Mouse (Mus musculus): ENCODE data around the gene Igf1r.
A peak's percentile ranks its signal among the peaks of the same experiment; 100 is the strongest.

The Igf1r gene

GRCm38 (mm10) chr7:68054956-68055355, 102.3 kb downstream of the Igf1r start:
- no peak for DNase-seq

GRCm38 (mm10) chr7:68057010-68057409, 104.4 kb downstream of the Igf1r start:
- no peak for DNase-seq

GRCm38 (mm10) chr7:68059690-68060089, 107.1 kb downstream of the Igf1r start:
- DNase-seq: no peak

DNA sequence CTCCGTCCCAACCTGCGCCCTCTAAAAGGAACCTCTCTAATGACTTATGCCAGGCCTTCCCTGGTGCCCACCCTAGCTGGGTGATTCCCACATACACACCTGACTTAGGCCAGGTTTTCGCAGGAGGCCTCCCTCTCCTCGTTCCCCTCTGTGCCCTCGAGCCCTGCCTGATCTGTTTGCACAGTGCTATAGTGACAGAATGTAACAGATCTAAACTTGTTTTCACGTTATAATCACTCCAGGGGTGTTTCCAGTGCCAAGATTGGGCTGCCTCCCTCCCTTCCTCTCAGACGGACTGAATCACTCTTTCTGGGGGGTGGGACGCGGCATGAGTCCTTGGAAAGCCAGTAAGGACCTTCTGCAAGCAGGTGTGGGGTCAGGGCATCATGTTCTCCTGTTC, 108.8 kb downstream of the Igf1r start:
- no peak for DNase-seq

DNA sequence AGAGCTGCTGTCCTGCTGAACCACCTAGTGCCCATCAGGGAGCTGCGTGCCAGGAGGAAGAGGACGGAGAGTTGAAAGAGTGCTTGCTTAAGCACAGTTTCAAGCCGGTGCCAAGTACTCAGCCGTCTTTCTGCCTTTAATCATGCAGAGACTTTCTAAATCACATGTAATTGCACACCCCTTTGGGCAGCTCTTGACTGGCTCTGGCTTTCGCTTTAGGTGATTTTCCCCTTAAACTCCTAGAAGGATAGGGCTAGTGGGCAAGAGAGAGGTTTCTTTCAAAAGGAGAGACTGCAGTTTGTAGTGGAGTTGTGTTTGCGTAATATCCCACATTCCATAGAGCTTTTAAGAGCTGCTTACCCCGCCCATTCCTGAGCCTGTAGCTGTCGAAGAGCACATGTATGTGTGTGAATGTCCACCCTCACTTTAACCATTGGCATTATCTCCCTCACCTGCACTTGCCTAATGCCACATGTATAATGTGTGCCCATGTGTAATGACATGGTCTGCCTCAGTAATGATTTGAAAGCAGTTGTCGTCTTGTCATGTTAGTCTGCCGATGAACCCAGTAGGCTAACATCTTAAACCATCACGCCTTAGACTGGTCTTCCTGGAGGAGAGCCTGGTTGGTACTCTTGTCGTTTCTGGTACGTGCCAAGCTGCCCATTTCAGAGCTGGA, 109.7 kb downstream of the Igf1r start:
- DNase-seq: no peak

DNA sequence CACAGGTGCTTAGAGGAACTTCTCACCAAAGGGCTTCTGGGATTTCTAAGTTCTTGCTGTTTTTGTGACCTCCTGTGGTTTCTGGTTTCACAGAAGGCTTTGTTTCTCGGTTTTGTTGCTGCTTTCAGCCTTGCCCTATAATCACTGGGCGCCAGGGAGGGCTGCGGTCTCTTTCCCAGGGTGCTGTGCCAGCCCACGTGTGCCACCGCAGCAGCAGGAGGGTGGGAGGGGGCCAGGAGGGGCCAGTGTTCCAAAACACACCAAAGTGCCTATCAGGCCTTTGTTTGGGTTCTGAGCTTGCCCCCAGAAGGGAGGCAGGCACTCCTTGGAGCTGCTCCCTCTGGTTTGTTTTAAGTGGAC, 110.2 kb downstream of the Igf1r start:
- DNase-seq: no peak

GRCm38 (mm10) chr7:68063711-68064110, 111.1 kb downstream of the Igf1r start:
- no peak for DNase-seq

- DNase-seq: no peak
Measured at GRCm38 (mm10) chr7:68064120-68064519, 111.5 kb downstream of the Igf1r start.

- peak; percentile 57 for DNase-seq
Measured at GRCm38 (mm10) chr7:68064647-68065362, 112.2 kb downstream of the Igf1r start.

GRCm38 (mm10) chr7:68065904-68066303, 113.3 kb downstream of the Igf1r start:
- DNase-seq: peak; percentile 57

DNA sequence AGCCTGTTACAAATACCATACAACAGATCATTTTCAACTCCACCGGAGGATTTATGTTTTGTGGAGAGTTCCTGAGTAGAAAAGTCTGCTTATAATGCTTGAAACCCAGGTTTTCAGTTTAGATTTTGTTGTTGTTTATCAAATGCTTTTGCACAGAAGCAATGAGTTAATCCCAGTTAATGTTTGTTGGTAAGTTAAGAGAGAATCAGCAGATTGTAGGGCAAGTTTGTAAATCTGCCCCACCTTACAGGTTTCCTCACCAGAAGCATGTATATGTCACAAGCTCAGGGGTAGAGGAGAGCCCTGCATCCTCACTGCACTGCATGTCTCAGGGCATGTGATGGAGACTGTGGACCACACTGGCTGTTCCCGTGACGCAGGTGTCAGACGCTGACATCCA, 114.7 kb downstream of the Igf1r start:
- DNase-seq: no peak

- no peak for DNase-seq
Measured at GRCm38 (mm10) chr7:68069324-68069723, 116.7 kb downstream of the Igf1r start.

GRCm38 (mm10) chr7:68070030-68070429, 117.4 kb downstream of the Igf1r start:
- DNase-seq: no peak

- peak; percentile 83 for DNase-seq
Measured at GRCm38 (mm10) chr7:68070626-68071025, 118.0 kb downstream of the Igf1r start.

- DNase-seq: no peak
Measured at GRCm38 (mm10) chr7:68071050-68071449, 118.4 kb downstream of the Igf1r start.

GRCm38 (mm10) chr7:68071749-68072148, 119.1 kb downstream of the Igf1r start:
- DNase-seq: no peak

DNA sequence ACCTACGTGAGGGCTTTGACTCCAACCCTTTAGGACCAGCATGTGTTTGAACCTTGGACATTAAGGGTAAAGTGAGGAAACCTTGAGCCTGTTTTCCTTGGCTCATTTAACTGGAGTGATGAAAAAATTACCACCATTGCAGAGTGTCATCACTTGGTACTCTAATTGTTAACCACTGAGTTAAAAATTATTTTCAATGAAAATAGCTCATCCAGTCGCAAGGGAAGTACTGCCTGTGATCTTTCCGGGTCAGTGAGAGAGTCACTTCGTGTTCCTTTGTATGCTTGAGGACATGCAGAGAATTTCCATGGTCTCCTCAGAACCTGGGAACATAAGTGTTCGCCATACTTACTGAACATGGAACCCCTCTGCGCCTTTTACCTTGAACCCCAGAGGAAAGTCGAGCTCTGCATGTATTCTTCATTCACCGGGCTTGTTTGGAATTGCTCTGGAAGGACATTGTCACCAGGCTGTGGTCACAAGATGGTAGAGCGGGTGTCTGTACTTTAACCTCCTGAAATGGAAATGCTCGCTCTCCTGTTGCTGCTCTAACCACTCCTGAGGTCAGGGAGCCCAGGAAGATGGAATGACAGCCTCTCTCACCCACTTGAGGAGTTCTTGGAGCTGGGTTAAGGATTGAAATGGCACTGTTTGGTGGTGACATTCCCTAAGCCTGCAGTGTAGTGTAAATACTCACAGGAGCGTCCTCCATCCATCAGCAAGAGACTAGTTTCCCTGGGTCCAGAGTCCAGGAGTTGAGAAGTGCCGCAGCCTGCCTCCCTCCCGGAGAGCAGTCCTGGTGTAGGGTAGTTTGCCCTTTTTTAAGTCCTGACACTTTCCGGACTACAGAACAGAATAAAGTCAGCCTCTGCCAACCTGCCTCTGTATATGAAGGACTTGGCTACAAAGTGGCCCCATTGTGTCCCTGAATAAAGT, 120.2 kb downstream of the Igf1r start:
- peak; percentile 86 for DNase-seq

DNA sequence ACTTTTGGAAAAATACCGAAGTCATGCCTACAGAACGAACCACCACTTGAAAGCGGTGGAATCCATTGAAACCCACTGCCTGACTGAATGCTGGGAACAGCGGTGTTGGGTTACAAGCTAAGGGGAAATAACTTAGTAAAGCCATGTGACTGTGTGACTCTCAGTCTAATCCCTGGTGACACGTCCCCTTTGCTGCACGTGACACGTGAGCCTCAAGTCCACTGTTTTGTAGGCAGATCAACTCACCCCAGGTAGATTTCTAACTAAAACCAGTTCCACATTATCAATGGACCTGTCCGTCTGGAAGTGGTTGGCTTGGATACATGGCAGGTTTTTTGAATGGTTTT, 120.8 kb downstream of the Igf1r start:
- peak; percentile 78 for DNase-seq

DNA sequence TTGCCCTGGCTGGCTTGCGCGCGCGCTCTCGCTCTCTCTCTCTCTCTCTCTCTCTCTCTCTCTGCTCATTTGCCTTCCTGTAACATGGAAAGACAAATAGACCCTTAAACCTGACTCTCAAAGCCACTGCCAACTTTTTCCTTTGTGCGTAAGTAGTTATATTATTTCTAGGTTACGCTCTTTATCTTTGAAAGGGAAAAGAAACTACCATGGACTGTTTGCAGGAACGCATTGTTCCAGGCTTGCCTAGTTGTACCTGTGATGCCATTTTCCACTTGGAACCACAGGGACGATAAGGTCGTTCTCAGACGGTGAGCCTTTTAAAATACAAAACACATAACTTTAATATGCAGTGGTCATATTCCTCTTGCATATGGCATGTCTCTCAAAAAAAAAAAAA, 122.1 kb downstream of the Igf1r start:
- DNase-seq: no peak

- no peak for DNase-seq
Measured at GRCm38 (mm10) chr7:68075401-68075800, 122.8 kb downstream of the Igf1r start.

DNA sequence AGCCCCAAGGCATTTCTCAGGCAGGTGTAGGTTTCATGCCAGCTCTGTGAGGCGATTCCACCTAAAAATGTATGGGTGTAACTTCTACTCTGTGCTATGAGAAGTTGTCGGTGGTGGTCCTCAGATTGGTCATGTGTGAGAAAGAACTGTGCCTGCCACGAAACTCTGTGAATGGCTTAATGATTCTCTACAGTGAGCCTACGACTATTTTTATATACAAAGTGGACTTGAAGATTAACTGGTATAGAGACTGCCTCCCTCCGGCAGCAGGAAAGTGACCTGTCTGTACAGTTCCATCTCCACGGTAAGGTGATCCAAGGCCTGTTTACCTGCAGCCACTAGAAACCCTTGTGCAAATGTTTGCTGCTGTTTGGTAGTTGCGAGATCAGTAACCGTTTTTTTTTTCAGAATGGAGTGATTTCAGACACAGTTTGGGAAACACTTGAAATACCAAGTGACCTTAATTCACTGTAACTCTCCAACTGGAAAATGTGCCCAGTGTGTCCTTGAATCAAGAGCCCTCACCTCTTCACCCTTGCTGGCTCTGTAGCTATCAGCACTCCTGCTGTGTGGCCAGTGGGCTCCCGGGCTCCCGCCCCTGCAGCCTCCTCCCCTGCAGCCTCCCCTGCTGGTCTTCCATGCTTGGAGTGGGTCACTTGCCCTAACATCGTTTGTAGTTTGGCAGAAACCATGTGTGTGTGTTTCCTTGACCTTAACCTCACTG, 127.7 kb downstream of the Igf1r start:
- DNase-seq: peak; percentile 72

GRCm38 (mm10) chr7:68085338-68085737, 132.7 kb downstream of the Igf1r start:
- DNase-seq: no peak

DNA sequence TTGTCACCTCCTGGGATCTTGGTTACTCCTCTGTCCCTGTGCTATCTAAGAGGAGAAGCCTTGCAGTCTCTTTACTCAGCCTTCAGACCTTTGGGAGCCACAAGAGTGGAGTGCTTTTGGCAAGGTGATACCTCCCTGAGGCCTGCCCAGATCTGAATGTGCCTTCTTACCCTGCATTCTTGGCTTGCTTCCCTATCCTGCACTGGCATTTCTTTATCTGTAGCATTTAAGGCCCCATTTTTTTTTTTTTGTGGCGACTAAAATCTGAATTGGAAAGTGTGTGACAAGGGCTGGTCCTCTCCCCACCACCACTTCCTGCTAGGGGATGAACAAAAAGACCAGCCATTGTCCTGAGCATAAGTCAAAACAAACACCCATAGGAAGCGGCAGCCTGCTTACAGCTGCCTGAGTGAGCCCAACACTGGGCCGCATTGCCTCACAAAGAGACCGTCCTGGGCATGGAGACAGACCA, 133.3 kb downstream of the Igf1r start:
- DNase-seq: peak; percentile 56

Measured in kidney, adult 11 months (tissue).